Mouse (Mus musculus) bone marrow, adult 2 months (tissue): ENCODE data around the gene Arap1.

ENCODE experiments used
- CTCF ChIP-seq: fragments of 200-500 bp; IDR thresholded peaks from 2 replicates; pipeline ENCODE4 v1.5.1; 2011; ENCODE audit warnings: low read length, control low read depth; ENCODE audit not compliant: control insufficient read depth, insufficient read depth
- POLR2A ChIP-seq: fragments of 200-500 bp; IDR thresholded peaks from 2 replicates; pipeline ENCODE4 v1.6.1; 2011; ENCODE audit warnings: low read depth, mild to moderate bottlenecking, control low read depth, low read length, borderline replicate concordance; ENCODE audit not compliant: control insufficient read depth

GRCm38 (mm10) chr7:101349861-101350260 is 2.0 kb downstream of the Arap1 start:
- no peak for TF ChIP-seq CTCF
- TF ChIP-seq POLR2A, result no peak
